Mouse (Mus musculus): Measurements from ENCODE around the gene Actl7b.

Gene Actl7b

DNA sequence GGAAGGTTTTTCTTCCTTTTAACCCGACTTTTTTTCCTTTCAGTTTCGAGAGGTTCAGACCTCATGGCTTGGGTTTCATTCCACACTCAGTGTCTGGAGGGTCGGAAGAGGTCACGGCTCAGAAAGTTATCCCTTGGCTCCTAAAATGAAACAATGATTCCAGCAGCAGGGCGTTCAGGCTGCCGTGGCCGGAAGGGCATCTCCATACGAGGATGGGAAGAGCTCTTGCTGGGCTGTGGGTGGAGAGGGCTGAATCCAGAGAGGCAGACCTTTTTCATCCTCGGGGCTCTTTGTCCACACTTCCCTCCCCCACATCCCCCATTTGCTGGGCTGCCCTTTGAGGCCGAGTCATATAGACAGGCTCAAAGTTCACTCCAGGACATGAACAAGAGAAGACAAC, 39.0 kb downstream of the Actl7b start:
- no peak for DNase-seq

GRCm38 (mm10) chr4:56698671-56699070, 42.6 kb downstream of the Actl7b start:
- no peak for DNase-seq

GRCm38 (mm10) chr4:56696401-56696800, 44.8 kb downstream of the Actl7b start:
- DNase-seq, result no peak

Measured in B cell, adult 2 months (primary cell).